Mouse (Mus musculus) T-helper 17 cell (primary cell): Measurements from ENCODE around the gene Dlgap4.

Experiments
- in situ Hi-C, 2 experiments: fragments of 300-600 bp; cut with MboI, MseI; formaldehyde crosslinking; loops; 1 replicate in 1 of 2; 2 replicates in 1 of 2; pipeline ENCODE4 v1.15.1; 2025; ENCODE audit warnings: high pct_unique_total_duplicates in 2 of 2

The Dlgap4 gene

GRCm38 (mm10) chr2:156613541-156614257 lies at the start of gene Dlgap4:
Gene Dlgap4 (plus strand): TSS chr2:156613705.
- in situ Hi-C loops, result no loop called here

- in situ Hi-C loops, result no loop called here
Measured at GRCm38 (mm10) chr2:156566512-156566911, 47.0 kb upstream of the Dlgap4 start.

GRCm38 (mm10) chr2:156568647-156569046 lies 44.9 kb upstream of the Dlgap4 start:
- in situ Hi-C loops, result no loop called here

- in situ Hi-C loops, result no loop called here
Measured at GRCm38 (mm10) chr2:156569261-156569660, 44.2 kb upstream of the Dlgap4 start.

GRCm38 (mm10) chr2:156571521-156571920 lies 42.0 kb upstream of the Dlgap4 start:
- in situ Hi-C loops, result no loop called here

GRCm38 (mm10) chr2:156576850-156577587 lies 36.5 kb upstream of the Dlgap4 start:
- in situ Hi-C loops, result no loop called here

GRCm38 (mm10) chr2:156580507-156580906 lies 33.0 kb upstream of the Dlgap4 start:
- in situ Hi-C loops, result no loop called here

GRCm38 (mm10) chr2:156581244-156581643 lies 32.3 kb upstream of the Dlgap4 start:
- in situ Hi-C loops, result no loop called here

- in situ Hi-C loops, result no loop called here
Measured at GRCm38 (mm10) chr2:156582887-156583286, 30.6 kb upstream of the Dlgap4 start.

GRCm38 (mm10) chr2:156584154-156584796 lies 29.2 kb upstream of the Dlgap4 start:
- in situ Hi-C loops, result no loop called here

- in situ Hi-C loops, result no loop called here
Measured at GRCm38 (mm10) chr2:156584797-156585471, 28.6 kb upstream of the Dlgap4 start.

GRCm38 (mm10) chr2:156589481-156589880 lies 24.0 kb upstream of the Dlgap4 start:
- in situ Hi-C loops, result no loop called here

GRCm38 (mm10) chr2:156594987-156595490 lies 18.5 kb upstream of the Dlgap4 start:
- in situ Hi-C loops, result no loop called here

GRCm38 (mm10) chr2:156602581-156602980 lies 10.9 kb upstream of the Dlgap4 start:
- in situ Hi-C loops, result no loop called here

GRCm38 (mm10) chr2:156603671-156604070 lies 9.8 kb upstream of the Dlgap4 start:
- in situ Hi-C loops, result no loop called here

GRCm38 (mm10) chr2:156605144-156605543 lies 8.4 kb upstream of the Dlgap4 start:
- in situ Hi-C loops, result no loop called here

- in situ Hi-C loops, result no loop called here
Measured at GRCm38 (mm10) chr2:156605971-156606370, 7.5 kb upstream of the Dlgap4 start.

GRCm38 (mm10) chr2:156613081-156613540 lies 394 bp upstream of the Dlgap4 start:
- in situ Hi-C loops, result no loop called here

- in situ Hi-C loops, result no loop called here
Measured at GRCm38 (mm10) chr2:156614258-156614556, 702 bp downstream of the Dlgap4 start.

GRCm38 (mm10) chr2:156614661-156615654 lies 1.5 kb downstream of the Dlgap4 start:
- in situ Hi-C loops, result no loop called here

GRCm38 (mm10) chr2:156616513-156616912 lies 3.0 kb downstream of the Dlgap4 start:
- in situ Hi-C loops, result no loop called here
